Mouse (Mus musculus) sigmoid colon, adult 10 weeks (tissue): ENCODE data around the gene Gm21789. TPM values are rescaled to one million over a fixed set of nuclear protein-coding genes. Genes with fewer than 3 reads are reported as not detected.

Source experiments
- polyA plus RNA-seq: library from polyadenylated mRNA; stranded (reverse); fragments of 350-450 nt; fragmentation: Illumina TruSeq; extraction: RNeasy Lipid Tissue Mini Kit (QIAGEN cat#74804); gene quantifications from one replicate; pipeline ENCODE4 v1.2.3, GENCODE M21; 2014; ENCODE audit warnings: low read depth, low replicate concordance

Gene Gm21789
- not detected for polyA plus RNA-seq

DNA sequence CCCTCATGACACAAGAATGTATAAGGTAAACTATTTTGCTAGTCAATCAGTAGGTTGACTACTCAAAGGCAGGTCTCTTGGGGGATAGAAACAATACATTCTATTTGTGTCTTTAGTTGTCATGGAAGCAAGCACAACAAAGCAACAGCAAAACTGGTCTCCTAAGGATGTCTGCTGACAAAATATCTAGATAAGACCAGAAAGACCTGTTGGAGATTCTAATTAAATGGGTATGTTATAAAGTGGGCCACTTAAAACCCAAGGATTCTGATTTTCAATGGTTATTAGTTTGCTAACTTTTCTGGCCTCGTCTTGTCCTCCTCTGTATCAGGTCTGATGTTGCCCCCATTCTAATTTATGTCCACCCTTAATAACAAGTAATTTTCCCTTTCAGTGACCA is at the start of gene Gm21789:
Gene Gm21789, plus strand, starts transcription at position 301 of the 400 bp plus-strand sequence.

GRCm38 (mm10) chrX:32894325-32894724 is 47.2 kb upstream of the Gm21789 start, which contains the start of gene Btbd35f30:
Btbd35f30 (plus strand) TSS chrX:32894625.

GRCm38 (mm10) chrX:32973597-32973996 is 32.0 kb downstream of the Gm21789 start, which contains the start of gene Btbd35f5:
Btbd35f5 (plus strand) TSS chrX:32973897.

Other genes with a start within 250 kb of the Gm21789 start
- not detected for gene Btbd35f21, start 215.7 kb upstream of the Gm21789 start, polyA plus RNA-seq
- not detected for gene Btbd35f30, start 47.1 kb upstream of the Gm21789 start, polyA plus RNA-seq
- gene Btbd35f5, start 32.1 kb downstream of the Gm21789 start, polyA plus RNA-seq, result not detected